Mouse (Mus musculus): ENCODE measurements around the gene Mylk. TPM values are rescaled to one million over a fixed set of nuclear protein-coding genes. Genes with fewer than 3 reads are reported as not detected.

Gene Mylk
- total RNA-seq, 4 experiments from 2014 or later = 39.3 to 53.2 (median 44.5) TPM

GRCm38 (mm10) chr16:34946301-34946700 lies 201.3 kb downstream of the Mylk start:
- DNase-seq = no peak

- no peak for DNase-seq
Observed at GRCm38 (mm10) chr16:34950935-34951334, 205.9 kb downstream of the Mylk start.

- no peak for DNase-seq
Observed at GRCm38 (mm10) chr16:34952254-34952653, 207.2 kb downstream of the Mylk start.

- no peak for DNase-seq
Observed at GRCm38 (mm10) chr16:34952798-34953197, 207.8 kb downstream of the Mylk start.

- no peak for DNase-seq
Observed at GRCm38 (mm10) chr16:34953501-34953900, 208.5 kb downstream of the Mylk start.

GRCm38 (mm10) chr16:34957487-34958230 lies 212.6 kb downstream of the Mylk start:
- DNase-seq = no peak

GRCm38 (mm10) chr16:34958667-34959066 lies 213.7 kb downstream of the Mylk start:
- peak; percentile 89 for DNase-seq

- no peak for DNase-seq
Observed at GRCm38 (mm10) chr16:34959261-34959660, 214.3 kb downstream of the Mylk start.

GRCm38 (mm10) chr16:34960243-34960642 lies 215.2 kb downstream of the Mylk start:
- no peak for DNase-seq

GRCm38 (mm10) chr16:34960866-34961582 lies 216.0 kb downstream of the Mylk start:
- DNase-seq = no peak

- DNase-seq = no peak
Observed at GRCm38 (mm10) chr16:34962322-34962721, 217.3 kb downstream of the Mylk start.

- no peak for DNase-seq
Observed at GRCm38 (mm10) chr16:34963008-34963407, 218.0 kb downstream of the Mylk start.

- DNase-seq = no peak
Observed at GRCm38 (mm10) chr16:34966620-34967081, 221.6 kb downstream of the Mylk start.

GRCm38 (mm10) chr16:34967120-34967800 lies 222.2 kb downstream of the Mylk start:
- DNase-seq = peak; percentile 70

- no peak for DNase-seq
Observed at GRCm38 (mm10) chr16:34968181-34968580, 223.2 kb downstream of the Mylk start.

- no peak for DNase-seq
Observed at GRCm38 (mm10) chr16:34972471-34972870, 227.5 kb downstream of the Mylk start.

- no peak for DNase-seq
Observed at GRCm38 (mm10) chr16:34975544-34975943, 230.5 kb downstream of the Mylk start.

GRCm38 (mm10) chr16:34976630-34977029 lies 231.6 kb downstream of the Mylk start:
- DNase-seq = no peak

- no peak for DNase-seq
Observed at GRCm38 (mm10) chr16:34978018-34978417, 233.0 kb downstream of the Mylk start.

- DNase-seq = no peak
Observed at GRCm38 (mm10) chr16:34981009-34981408, 236.0 kb downstream of the Mylk start.

GRCm38 (mm10) chr16:34984203-34985030 lies 239.4 kb downstream of the Mylk start:
- DNase-seq = no peak

- no peak for DNase-seq
Observed at GRCm38 (mm10) chr16:34985031-34985346, 240.0 kb downstream of the Mylk start.
